Mouse (Mus musculus) heart, postnatal 25 days (tissue): ENCODE measurements around the gene Gm43552. TPM values are rescaled to one million over a fixed set of nuclear protein-coding genes. Genes with fewer than 3 reads are reported as not detected.
A peak's percentile ranks its signal among the peaks of the same experiment; 100 is the strongest.

Experiments
- DNase-seq: peaks from one replicate; pipeline ENCODE4 v3.0.0; 2022; ENCODE audit warnings: low spot score
- intact Hi-C: fragments of 180-260 bp; cut with DNase I; formaldehyde crosslinking; loops from one replicate; pipeline ENCODE4 v1.15.1; 2025
- total RNA-seq, 2 experiments: library from RNA; stranded (reverse); gene quantifications; 2 replicates each; pipeline ENCODE4 v1.2.3; 2021

Gene Gm43552
- total RNA-seq, 2 experiments from 2014 or later, result not detected

DNA sequence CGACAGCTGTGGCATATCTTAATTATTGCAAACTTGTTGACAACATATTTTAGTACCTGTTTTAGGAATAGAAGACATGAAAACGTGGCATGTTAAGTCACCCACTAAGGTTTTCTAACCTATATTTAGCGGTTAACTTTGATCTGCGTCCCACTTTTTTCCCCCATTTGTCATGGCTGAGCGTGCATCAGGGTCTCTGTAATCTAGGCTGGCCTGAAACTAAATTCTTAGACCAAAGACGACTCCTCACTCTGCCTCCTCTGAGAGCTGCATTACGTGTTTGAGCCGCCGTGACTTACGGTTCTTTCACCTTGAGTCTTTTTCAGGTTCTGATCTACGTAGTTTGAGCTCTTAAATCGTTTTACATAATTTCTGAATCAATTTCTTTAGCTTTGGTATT, 100.9 kb downstream of the Gm43552 start:
- intact Hi-C loops, result loop anchor here (2.0 to 10.0 kb wide), 2 partner anchors 55 to 387 kb away; no protein-coding TSS in a partner anchor
- DNase-seq, result no peak

- DNase-seq, result peak; percentile 95
- intact Hi-C loops, result loop anchor here (2.0 to 10.0 kb wide), 2 partner anchors 54 to 386 kb away; no protein-coding TSS in a partner anchor
These were observed 101.7 kb downstream of the Gm43552 start, which contains the start of the genes Rpl9 and Lias for GRCm38 (mm10) chr5:65390648-65391644. Gene Rpl9 (minus strand): TSS chr5:65391444. Gene Lias (plus strand): TSS chr5:65391497.

- intact Hi-C loops, result no loop called here
- no peak for DNase-seq
These were observed 105.4 kb downstream of the Gm43552 start for GRCm38 (mm10) chr5:65387008-65387867.

DNA sequence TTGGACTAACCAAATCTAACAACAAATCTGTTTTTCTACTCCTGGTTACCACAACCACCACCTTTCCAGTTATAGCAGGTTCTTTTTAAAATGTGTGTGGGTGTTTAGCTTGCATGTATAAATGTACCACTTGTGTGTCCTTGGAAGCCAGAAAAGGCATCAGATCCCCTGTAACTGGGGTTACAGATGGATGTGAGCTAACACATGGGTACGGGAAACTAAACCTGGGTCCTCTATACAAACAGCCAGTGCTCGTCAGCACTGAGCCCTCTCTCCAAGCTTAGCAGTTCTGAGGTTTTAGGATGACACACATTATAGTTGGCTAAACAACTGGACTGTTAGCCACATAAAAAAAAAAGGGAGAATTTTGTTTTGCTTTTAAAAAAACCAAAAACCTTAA, 106.9 kb downstream of the Gm43552 start:
- intact Hi-C loops, result no loop called here
- no peak for DNase-seq

Other genes starting within 250 kb of the Gm43552 start
- gene Rfc1, start 157.2 kb downstream of the Gm43552 start, total RNA-seq, result 10 to 100 TPM; 27.5 to 30.4 TPM
- gene Klb, start 144.5 kb downstream of the Gm43552 start, total RNA-seq, result under 1 TPM in 1 of 2 experiments, not detected in 1; 0.31 TPM
- 100 to 1,000 TPM; 612 to 670 TPM for gene Rpl9, start 101.4 kb downstream of the Gm43552 start, total RNA-seq
- gene Lias, start 101.3 kb downstream of the Gm43552 start, total RNA-seq, result 10 to 100 TPM; 50.8 to 52.3 TPM
- gene Ugdh, start 56.9 kb downstream of the Gm43552 start, total RNA-seq, result 10 to 100 TPM; 16.7 to 17.8 TPM
- 100 to 1,000 TPM in 1 of 2 experiments, 10 to 100 TPM in 1; 91.5 to 105 TPM for gene Smim14, start 44.4 kb upstream of the Gm43552 start, total RNA-seq
- gene Ube2k, start 44.4 kb upstream of the Gm43552 start, total RNA-seq, result 10 to 100 TPM; 70.4 to 70.9 TPM
- 10 to 100 TPM; 59.5 to 60.2 TPM for gene Pds5a, start 205.4 kb upstream of the Gm43552 start, total RNA-seq